ENCODE assay signal across 16 mouse cellular contexts in the genomic region with DNA sequence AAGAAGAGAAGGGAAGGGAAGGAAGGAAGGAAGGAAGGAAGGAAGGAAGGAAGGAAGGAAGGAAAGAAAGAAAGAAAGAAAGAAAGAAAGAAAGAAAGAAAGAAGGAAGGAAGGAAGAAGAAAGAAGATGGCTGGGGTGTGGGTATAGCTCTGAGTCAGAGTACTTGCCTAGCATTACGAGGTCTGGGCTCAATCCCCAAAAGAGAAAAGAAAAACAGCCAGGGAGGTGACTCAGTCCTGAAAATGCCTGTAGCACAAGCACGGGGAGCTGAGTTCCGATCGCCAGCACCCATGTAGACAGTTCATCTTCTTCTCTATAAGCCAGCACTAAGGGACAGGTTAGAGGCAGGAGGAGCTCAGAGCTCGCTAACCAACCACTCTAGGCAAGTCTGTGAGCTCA. TPM values are rescaled to one million over a fixed set of nuclear protein-coding genes. Genes with fewer than 3 reads are reported as not detected.
"Had no signal": no experiment of that assay in that cellular context is flagged by ENCODE, and none has a peak within 500 bp of the region (broad histone marks: within the 10 kb centered on the region; RNA-seq: fewer than 3 reads in every experiment).

No protein-coding gene starts in this region.

- H3K4me3 ChIP-seq: lung, embryonic 15.5 days; megakaryocyte, embryonic 14.5 days; midbrain, embryonic 13.5 days; midbrain, embryonic 15.5 days; neural tube, embryonic 12.5 days; stomach, embryonic 15.5 days had no signal

- H3K27ac ChIP-seq: lung, embryonic 15.5 days; macrophage; midbrain, embryonic 13.5 days; midbrain, embryonic 15.5 days; neural tube, embryonic 12.5 days; stomach, embryonic 15.5 days; stomach, postnatal 0 days had no signal

- DNase-seq: lung, adult 2 months; lung, postnatal 14 days; lung, postnatal 36 days; right cerebral cortex, postnatal 14 days; thymus, adult 2 months; thymus, postnatal 25 days; thymus, postnatal 4 days had no signal

RNA-seq across cellular contexts. Expression of gene Prkar1b, which starts 39.9 kb away (rescaled TPM):
- total RNA-seq: neutrophil, adult 5-6 weeks had no signal
